Mouse (Mus musculus) adrenal gland, postnatal 25 days (tissue): Measurements from ENCODE around the gene Mrvi1. TPM values are rescaled to one million over a fixed set of nuclear protein-coding genes. Genes with fewer than 3 reads are reported as not detected.
A peak's percentile ranks its signal among the peaks of the same experiment; 100 is the strongest.

Source experiments
- DNase-seq: peaks from one replicate; pipeline ENCODE4 v3.0.0; 2021; ENCODE audit warnings: mixed read lengths
- total RNA-seq: library from RNA; stranded (reverse); gene quantifications from 2 replicates; pipeline ENCODE4 v1.2.3, GENCODE M21; 2021

The Mrvi1 gene
- total RNA-seq, 1 experiment from 2014 or later = 9.1 TPM

DNA sequence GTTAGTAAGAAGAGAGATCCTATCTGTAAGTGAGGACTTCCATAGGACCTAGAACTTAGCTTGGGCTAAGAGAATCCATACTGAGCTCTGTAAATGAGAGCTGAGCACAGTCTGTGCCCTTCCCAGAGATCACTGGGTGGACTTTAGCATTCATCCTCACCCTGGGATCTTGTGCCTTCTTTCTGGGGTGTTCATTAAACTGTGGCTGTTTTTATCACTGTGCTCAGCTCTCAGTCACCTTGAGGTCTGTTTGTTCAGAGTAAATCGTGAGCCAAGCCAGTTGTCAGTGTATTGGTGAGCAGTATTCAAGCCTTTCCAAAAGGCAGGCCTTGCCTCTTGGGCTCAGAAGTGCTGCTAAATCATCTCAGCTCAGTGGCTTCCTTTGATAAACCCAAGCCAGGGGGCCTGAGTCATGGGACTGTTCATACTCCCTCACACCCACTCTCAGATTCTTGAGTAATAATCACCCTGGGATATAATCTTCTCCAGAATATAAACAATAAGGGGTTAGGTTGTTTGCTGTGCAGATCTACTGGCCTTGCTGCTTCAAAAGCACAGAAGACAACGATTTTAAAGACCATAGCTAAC lies 100.4 kb downstream of the Mrvi1 start:
- DNase-seq = no peak

- no peak for DNase-seq
Measured at GRCm38 (mm10) chr7:110878028-110878427, 104.2 kb downstream of the Mrvi1 start.

DNA sequence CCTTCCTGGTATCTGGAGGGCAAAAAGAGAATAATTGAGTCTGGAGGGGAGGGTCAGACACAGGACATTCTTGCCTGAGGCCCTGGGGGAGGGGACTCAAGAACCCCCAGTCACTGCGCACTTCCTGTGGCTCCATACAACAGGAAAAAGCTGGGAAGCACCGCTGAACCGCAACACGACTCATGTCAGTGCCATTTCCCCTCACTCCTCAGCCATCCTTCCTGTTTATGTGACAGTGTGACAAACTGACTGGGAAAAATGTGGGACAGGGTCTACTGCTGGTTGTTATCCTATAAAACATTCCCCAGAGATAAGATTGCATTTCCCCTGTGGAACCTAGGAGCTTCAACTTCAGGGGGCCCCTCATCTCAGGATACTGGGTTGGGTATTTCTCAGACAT lies 105.3 kb downstream of the Mrvi1 start:
- no peak for DNase-seq

- DNase-seq = no peak
Measured at GRCm38 (mm10) chr7:110868807-110869206, 113.5 kb downstream of the Mrvi1 start.

GRCm38 (mm10) chr7:110867116-110867515 lies 115.1 kb downstream of the Mrvi1 start:
- no peak for DNase-seq

- peak; percentile 19 for DNase-seq
Measured at GRCm38 (mm10) chr7:110866021-110866420, 116.2 kb downstream of the Mrvi1 start.

DNA sequence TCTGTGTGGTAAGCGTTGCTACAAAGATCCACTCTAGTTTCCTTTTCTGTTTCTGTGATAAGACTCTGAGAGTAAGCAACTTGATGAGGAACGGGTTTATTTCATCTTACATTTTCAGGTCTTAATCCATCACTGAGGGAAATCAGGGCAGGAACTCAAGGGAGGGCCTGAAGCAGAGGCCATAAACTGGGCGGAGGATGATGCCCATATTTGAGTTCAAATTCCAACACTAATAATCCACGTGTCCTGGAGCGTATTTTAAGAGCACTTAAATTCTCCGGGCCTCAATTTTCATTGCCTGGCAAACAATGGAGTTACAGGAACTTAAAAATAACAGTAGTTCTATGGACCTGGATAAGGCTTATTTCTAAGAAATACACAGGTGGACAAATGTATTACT lies 116.7 kb downstream of the Mrvi1 start:
- no peak for DNase-seq

DNA sequence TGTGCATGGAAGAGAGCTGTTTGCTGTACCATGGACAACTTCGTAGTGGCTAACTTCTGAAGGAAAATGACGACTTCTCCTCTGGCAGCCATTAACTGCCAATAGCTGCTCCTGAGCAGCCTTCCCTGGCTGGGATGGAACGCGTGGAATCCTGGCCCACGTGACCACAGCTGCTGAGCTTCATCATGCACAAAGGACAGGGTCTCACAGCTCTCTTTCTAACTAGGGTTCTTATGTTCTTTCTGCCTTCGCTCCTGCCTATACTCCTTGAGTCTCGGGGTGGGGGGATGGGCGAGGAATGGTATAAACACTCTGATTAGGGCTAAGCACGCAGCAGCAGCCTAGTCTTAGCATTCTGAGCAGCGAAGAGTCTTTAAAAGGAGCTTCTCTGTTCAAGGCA lies 117.2 kb downstream of the Mrvi1 start:
- no peak for DNase-seq

DNA sequence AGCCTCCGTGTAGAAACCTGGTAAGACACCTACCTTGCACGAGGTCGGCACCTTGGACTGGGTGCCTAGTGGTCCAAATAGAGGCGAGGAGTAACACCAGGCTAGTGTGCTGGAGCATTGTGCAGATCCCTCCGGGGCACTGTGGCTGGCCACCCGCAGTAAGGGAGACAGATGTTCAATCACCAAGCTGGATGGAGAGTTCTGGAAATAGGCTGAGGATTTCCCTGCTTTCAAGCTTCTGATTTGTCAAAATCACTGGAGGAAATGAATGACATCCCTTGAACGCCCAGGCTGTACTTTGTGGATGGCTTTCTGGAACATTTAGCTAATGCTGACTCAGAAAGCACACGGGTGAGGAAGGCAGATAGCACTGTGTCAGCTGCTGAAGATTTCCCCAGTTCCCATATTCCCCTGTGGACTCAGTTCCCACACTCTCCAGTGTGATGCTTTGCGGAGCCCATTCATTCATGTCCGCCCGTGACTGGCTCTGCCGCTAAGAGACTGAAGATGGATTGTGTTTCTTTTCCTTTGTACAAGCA lies 119.4 kb downstream of the Mrvi1 start, which contains the start of gene Lyve1:
Gene Lyve1, minus strand, starts transcription at position 489 of the 539 bp plus-strand sequence.
- DNase-seq = no peak

- no peak for DNase-seq
Measured at GRCm38 (mm10) chr7:110860129-110860528, 122.1 kb downstream of the Mrvi1 start.

DNA sequence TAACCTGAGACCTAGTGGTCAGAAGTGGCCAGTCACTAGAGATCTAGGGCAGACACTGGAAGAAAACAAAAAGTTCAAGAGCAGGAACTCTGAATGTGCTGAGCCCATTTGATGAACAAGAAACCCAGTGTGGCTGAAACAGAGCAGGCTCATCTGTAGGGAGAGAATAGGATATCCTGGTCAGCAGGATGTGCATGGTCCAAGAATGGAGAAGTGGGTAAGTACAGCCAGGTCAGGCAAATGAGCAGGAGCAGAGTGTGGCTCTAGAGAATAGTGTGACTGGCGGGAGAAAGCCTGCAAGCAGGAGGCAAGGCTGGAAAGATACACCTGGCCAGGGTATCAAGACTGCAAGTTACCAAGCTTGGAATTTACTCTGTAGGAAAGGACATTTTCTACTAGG lies 126.7 kb downstream of the Mrvi1 start:
- no peak for DNase-seq

DNA sequence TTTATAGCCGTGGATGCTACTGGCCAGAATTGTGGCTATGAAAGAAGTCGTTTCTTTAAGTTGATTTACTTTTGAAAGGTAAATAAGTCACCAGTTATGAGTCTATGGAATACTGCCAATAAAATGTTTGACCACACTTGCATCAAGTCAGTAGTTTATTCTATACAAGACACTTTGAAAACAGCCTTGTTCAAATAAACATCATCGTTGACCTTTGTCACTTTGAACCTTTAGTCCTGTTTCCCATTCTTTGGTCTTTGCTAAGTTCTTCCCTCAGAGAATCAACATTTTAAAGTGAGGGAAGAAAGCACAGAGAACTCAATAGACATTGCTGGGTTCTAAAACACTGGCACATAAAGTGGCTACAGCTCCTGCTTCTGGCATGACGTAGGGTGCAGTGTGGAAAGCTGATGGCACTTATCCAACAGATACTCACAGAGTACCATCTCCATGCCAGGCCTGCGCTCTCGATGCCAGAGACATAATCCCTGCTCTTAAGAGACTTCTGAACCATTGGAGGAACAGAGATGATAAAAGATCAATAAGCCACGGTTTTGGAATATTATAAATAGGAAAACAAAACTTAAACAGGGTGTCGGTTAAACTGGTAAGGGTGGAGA lies 127.2 kb downstream of the Mrvi1 start:
- peak; percentile 20 for DNase-seq

DNA sequence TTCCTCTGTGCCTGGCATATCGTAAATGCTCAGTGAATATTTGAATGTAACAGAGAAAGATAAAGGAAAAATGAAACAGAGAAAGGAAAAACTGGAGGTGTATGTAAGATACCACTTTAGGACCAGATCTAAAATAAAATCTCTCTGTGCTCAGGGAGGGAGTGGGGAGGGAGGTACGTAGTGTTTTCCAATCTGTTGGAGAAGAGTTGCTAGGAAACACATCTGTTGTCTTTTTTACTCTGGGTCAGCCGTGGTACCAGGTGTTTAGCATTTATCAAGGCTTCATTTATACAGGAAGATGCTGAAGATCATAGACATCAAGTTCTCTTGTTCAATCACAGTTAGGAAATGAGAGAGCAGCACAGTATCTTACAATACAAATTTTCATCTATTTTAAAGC lies 127.7 kb downstream of the Mrvi1 start:
- no peak for DNase-seq

DNA sequence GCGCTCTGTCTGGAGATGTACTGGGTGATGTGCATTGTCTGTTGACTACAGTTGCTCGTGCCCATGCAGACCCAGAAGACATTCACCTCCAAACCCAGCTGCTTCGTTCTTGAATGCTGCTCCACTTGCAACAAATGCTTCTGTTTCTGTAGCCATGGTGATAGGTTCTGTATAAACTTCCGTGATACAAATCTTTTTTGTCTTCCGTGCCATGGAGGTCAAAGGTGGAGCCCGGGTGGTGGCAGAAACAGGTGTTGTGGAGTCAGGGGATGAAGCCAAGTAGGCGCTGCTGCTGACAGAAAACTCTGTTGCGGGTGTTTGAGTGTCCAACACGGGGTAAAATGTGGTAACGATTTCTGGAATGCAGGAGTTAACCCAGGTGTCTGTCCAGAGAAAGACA lies 128.7 kb downstream of the Mrvi1 start:
- no peak for DNase-seq

DNA sequence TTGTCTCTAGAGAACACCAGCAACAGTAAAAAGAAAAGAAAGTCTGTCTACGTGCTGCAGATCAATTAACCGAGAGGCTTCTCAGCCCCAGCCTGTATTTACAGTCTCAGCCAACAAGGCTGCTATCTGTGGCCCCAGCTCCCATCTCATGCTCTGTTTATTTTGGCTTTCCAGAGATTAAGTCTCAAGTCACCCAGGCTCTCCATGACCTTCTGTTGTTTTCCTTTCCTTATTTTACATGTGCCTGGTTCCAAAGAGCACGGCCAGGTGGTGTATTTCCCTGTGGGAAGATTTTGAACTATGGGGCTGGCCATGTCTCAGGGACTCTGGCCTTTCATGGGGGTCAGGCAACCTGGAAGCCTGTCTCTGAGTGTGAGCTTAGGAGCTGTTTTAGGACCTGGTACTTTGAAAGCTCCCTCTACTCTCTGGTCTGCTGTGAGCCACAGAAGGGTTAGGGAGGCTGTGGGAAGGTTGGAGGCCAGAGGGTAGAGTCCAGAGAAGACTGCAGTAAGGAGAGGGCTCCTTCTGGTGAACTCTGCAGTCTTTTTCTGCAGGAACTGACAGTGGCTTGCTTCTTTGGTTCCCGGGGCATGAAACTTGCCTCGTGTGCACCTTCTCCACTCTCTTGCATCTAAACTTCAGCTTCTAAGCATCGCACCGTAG lies 130.6 kb downstream of the Mrvi1 start:
- DNase-seq = no peak

- no peak for DNase-seq
Measured at GRCm38 (mm10) chr7:110848371-110848770, 133.9 kb downstream of the Mrvi1 start.

DNA sequence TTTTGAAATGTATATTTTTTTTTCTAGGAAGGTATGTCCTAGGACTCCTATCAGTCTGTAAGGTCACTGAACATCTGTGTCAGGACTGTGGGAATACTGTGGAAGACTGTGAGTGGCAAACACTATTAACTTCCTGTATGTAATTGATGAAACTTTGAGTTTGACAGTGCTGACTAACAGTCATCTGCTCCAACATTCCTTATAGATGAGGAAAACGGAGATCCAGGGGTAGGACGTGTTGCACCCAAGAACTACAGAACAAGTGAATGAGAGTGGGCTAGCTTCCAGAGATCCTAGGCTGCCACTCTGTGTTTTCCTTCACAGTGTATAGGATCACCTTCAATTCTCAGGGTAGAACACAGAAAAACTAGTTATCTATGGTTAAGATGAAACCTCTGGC lies 134.9 kb downstream of the Mrvi1 start:
- no peak for DNase-seq

DNA sequence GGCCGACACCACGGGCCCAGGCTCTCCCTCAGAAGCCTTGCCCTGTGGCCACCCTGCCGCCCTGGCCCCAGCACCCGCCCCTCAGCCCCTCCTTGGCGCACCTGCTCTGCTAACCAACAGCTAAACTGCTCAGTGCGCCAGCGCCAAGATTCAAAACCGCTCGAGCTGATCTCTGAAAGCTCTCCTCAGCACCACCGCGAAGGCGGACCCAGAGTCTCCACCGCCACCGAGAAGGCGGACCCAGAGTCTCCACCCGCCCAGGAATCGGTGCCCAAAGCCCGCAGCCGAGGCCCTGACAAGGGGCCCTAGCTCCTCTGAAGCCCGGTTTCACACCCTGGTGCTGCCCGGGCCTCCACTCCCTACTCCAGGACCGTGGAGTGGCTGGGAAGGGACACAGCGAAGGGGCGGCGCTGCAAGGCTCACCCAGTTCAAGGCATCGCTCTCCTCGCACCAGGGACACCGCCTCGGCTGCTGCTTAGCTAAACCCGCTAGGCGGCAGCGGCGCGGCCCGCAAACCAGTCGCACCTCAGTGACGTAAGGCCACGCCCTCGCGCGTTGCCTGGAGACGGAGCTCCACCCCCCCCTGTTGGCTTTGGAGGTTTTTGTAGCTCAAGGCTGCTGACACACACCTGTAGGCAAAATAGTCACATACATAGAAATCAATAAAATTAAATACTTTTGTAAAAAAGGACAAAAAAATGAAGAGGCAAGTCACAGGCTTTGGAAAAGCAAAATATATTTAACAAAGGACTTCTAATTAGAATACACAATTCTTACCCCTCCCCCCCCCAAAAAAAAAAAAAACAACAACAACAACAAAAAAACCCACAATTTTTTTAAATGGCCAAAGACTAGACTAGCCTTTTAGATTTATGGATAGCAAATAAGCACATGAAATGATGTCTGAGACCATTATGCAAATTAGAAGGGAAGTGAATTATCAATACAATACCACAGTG lies 138.1 kb downstream of the Mrvi1 start, which contains the start of gene Rnf141:
Gene Rnf141, minus strand, starts transcription at position 542 of the 959 bp plus-strand sequence.
- DNase-seq = peak; percentile 93

DNA sequence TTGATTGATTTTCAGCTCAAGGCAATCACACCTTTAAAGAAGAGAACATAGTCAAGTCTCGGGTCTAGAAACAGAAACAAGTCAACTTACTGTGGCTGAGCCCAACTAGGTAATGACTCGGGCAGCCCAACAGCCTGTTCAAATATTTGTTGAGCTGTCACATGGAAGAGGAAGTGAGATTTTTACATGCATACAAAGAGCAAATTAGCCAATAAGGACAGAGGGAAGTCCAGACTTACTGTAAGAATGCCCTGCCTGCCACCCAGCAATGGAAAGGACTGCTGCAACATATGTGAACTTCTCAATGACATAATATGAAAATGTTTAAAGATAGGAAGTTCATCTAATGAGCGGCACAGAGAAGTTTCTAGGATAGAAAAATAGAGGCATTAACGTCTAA lies 141.9 kb downstream of the Mrvi1 start:
- no peak for DNase-seq

- DNase-seq = no peak
Measured at GRCm38 (mm10) chr7:110834522-110834921, 147.7 kb downstream of the Mrvi1 start.

DNA sequence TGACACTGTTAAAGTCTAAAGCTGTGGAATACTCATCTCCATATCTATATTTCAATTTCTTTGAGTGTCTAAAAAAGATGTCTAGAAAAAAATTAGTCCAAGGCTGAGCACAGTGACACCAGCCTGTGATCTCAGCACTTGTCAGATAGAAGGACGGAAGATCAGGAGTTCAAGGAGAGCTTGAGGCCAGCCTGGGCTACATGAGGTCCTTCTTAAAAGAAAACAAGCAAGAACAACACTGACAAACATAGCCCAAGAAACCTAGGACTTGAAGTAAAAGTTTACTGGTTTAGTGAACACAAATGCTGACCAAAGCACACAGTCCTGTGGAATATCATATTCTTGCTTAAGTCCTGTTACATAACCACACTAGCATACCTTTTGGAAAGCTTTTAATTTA lies 148.2 kb downstream of the Mrvi1 start:
- no peak for DNase-seq

- DNase-seq = no peak
Measured at GRCm38 (mm10) chr7:110833024-110833423, 149.2 kb downstream of the Mrvi1 start.
